Mouse (Mus musculus): Measurements from ENCODE around the gene Inafm2. TPM values are rescaled to one million over a fixed set of nuclear protein-coding genes. Genes with fewer than 3 reads are reported as not detected.

Inafm2 gene
- polyA plus RNA-seq, 1 experiment from 2014 or later = 18.9 TPM

DNA sequence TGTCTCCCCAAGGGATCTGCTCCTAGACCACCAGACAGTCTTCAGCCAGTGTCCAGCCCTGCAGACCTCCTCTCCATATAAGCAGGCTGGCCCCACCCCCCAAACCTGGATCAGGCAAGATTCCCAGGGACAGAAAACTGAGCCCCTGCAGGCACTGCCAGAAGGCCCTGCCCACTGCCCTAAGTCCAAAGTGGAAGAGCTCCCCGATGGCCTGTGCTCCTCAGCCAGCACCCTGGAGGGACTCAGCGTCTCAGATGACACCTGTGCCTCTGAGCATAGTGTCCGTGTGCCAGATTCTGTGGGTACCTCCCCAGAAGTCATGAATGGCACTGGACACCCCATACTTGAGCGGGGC, 46.7 kb downstream of the Inafm2 start:
- H3K9ac ChIP-seq = no peak overlapping the region
- 90% methylated on average over 4 of the region's 4 CpGs for WGBS
- peaks cover 15% of the 10 kb centered on the region for H3K4me1 ChIP-seq (replicated peaks)
- peaks cover 46% of the 10 kb centered on the region for H3K36me3 ChIP-seq
- H3K4me3 ChIP-seq = no peak overlapping the region
- no peak overlapping the region for H3K4me2 ChIP-seq
- H3K27ac ChIP-seq (replicated peaks) = no peak overlapping the region
- H3K27me3 ChIP-seq = no peaks in the 10 kb centered on the region
- H3K9me3 ChIP-seq = no peaks in the 10 kb centered on the region
- ATAC-seq (ENCODE audit: low FRiP score, low read depth) = no peak

DNA sequence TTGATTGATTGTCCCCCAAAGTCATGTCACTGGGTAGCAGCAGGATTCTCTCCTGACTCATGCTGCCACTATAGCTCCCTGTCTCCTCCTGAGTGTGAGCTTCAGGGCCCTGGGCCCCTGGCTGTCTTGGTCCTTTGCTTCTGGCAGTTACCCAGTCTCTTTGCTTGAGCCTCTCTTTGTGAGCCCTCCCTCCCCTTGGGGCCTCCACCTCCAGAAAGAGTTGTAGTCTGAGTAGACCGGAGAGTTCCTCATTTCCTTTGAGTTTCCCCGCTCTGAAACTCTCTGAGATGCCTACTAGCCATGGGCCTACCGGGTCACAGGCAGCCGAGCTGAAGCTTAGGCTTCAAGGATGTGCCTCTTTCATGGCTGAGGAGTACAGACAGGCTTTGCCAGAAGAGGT, 48.1 kb downstream of the Inafm2 start:
- Histone ChIP-seq H3K27ac (replicated peaks) (no peak overlapping the region), H3K9ac (no peak overlapping the region), H3K4me1 (replicated peaks) (peaks cover 15% of the 10 kb centered on the region), H3K4me2 (no peak overlapping the region), H3K9me3 (no peaks in the 10 kb centered on the region), H3K36me3 (peaks cover 38% of the 10 kb centered on the region), H3K4me3 (no peak overlapping the region), H3K27me3 (no peaks in the 10 kb centered on the region)
- 81% methylated on average over 4 of the region's 4 CpGs for WGBS
- ATAC-seq (ENCODE audit: low FRiP score, low read depth) = no peak

Other genes starting within 250 kb of the Inafm2 start
- gene Bmf, start 196.1 kb upstream of the Inafm2 start, polyA plus RNA-seq (2015; fragmentation: Nextera tagmentation; extraction: Ambion mirVana) = 1.7 and 3.1 TPM in 2 replicates
- gene Bub1b, start 147.5 kb upstream of the Inafm2 start, polyA plus RNA-seq (2015; fragmentation: Nextera tagmentation; extraction: Ambion mirVana) = 15.3 and 19.0 TPM in 2 replicates
- 46.9 and 48.6 TPM in 2 replicates for gene Pak6, start 82.5 kb upstream of the Inafm2 start, polyA plus RNA-seq (2015; fragmentation: Nextera tagmentation; extraction: Ambion mirVana)
- gene Ankrd63, start 41.8 kb upstream of the Inafm2 start, polyA plus RNA-seq (2015; fragmentation: Nextera tagmentation; extraction: Ambion mirVana) = 0.05 TPM in 1 of 2 replicates, not detected in the other
- 0.80 and 0.96 TPM in 2 replicates for gene Plcb2, start 17.3 kb upstream of the Inafm2 start, polyA plus RNA-seq (2015; fragmentation: Nextera tagmentation; extraction: Ambion mirVana)
- 1.0 and 1.5 TPM in 2 replicates for gene Ccdc9b, start 16.9 kb downstream of the Inafm2 start, polyA plus RNA-seq (2015; fragmentation: Nextera tagmentation; extraction: Ambion mirVana)
- not detected in 2 replicates for gene Phgr1, start 27.0 kb downstream of the Inafm2 start, polyA plus RNA-seq (2015; fragmentation: Nextera tagmentation; extraction: Ambion mirVana)
- 71.6 and 73.5 TPM in 2 replicates for gene Disp2, start 34.0 kb downstream of the Inafm2 start, polyA plus RNA-seq (2015; fragmentation: Nextera tagmentation; extraction: Ambion mirVana)
- gene Knstrn, start 68.2 kb downstream of the Inafm2 start, polyA plus RNA-seq (2015; fragmentation: Nextera tagmentation; extraction: Ambion mirVana) = 23.0 and 35.1 TPM in 2 replicates
- gene Ivd, start 116.2 kb downstream of the Inafm2 start, polyA plus RNA-seq (2015; fragmentation: Nextera tagmentation; extraction: Ambion mirVana) = 45.4 and 51.8 TPM in 2 replicates
- 8.0 and 8.9 TPM in 2 replicates for gene Bahd1, start 154.6 kb downstream of the Inafm2 start, polyA plus RNA-seq (2015; fragmentation: Nextera tagmentation; extraction: Ambion mirVana)
- gene Chst14, start 180.7 kb downstream of the Inafm2 start, polyA plus RNA-seq (2015; fragmentation: Nextera tagmentation; extraction: Ambion mirVana) = 6.2 and 6.9 TPM in 2 replicates